Mouse (Mus musculus): ENCODE results near the gene Fgfr2.

Gene Fgfr2

GRCm38 (mm10) chr7:130839380-130840100, 2283.6 kb downstream of the Fgfr2 start:
- no peak for DNase-seq (ENCODE audit: low spot score)

GRCm38 (mm10) chr7:130838658-130839025, 2284.5 kb downstream of the Fgfr2 start:
- DNase-seq (ENCODE audit: low spot score) = no peak

GRCm38 (mm10) chr7:130837941-130838657, 2285.1 kb downstream of the Fgfr2 start:
- DNase-seq (ENCODE audit: low spot score) = no peak

- no peak for DNase-seq (ENCODE audit: low spot score)
These were observed 2287.1 kb downstream of the Fgfr2 start for GRCm38 (mm10) chr7:130836066-130836465.

GRCm38 (mm10) chr7:130834958-130835861, 2287.9 kb downstream of the Fgfr2 start:
- DNase-seq (ENCODE audit: low spot score) = no peak

GRCm38 (mm10) chr7:130834299-130834698, 2288.9 kb downstream of the Fgfr2 start:
- DNase-seq (ENCODE audit: low spot score) = peak; percentile 53

- no peak for DNase-seq (ENCODE audit: low spot score)
These were observed 2291.6 kb downstream of the Fgfr2 start for GRCm38 (mm10) chr7:130831586-130831985.

GRCm38 (mm10) chr7:130828475-130828874, 2294.7 kb downstream of the Fgfr2 start:
- no peak for DNase-seq (ENCODE audit: low spot score)

GRCm38 (mm10) chr7:130827844-130828403, 2295.2 kb downstream of the Fgfr2 start:
- DNase-seq (ENCODE audit: low spot score) = no peak

- peak; percentile 50 for DNase-seq (ENCODE audit: low spot score)
These were observed 2295.7 kb downstream of the Fgfr2 start for GRCm38 (mm10) chr7:130827431-130827830.

GRCm38 (mm10) chr7:130826343-130826742, 2296.8 kb downstream of the Fgfr2 start:
- DNase-seq (ENCODE audit: low spot score) = no peak

- no peak for DNase-seq (ENCODE audit: low spot score)
These were observed 2299.2 kb downstream of the Fgfr2 start for GRCm38 (mm10) chr7:130823992-130824391.

GRCm38 (mm10) chr7:130819624-130820023, 2303.5 kb downstream of the Fgfr2 start:
- DNase-seq (ENCODE audit: low spot score) = no peak

GRCm38 (mm10) chr7:130818813-130819212, 2304.3 kb downstream of the Fgfr2 start:
- no peak for DNase-seq (ENCODE audit: low spot score)

GRCm38 (mm10) chr7:130816243-130816642, 2306.9 kb downstream of the Fgfr2 start:
- DNase-seq (ENCODE audit: low spot score) = no peak

GRCm38 (mm10) chr7:130815601-130816000, 2307.5 kb downstream of the Fgfr2 start:
- DNase-seq (ENCODE audit: low spot score) = no peak

GRCm38 (mm10) chr7:130812407-130812806, 2310.7 kb downstream of the Fgfr2 start:
- no peak for DNase-seq (ENCODE audit: low spot score)

- no peak for DNase-seq (ENCODE audit: low spot score)
These were observed 2312.9 kb downstream of the Fgfr2 start for GRCm38 (mm10) chr7:130810238-130810637.

- DNase-seq (ENCODE audit: low spot score) = no peak
These were observed 2314.5 kb downstream of the Fgfr2 start for GRCm38 (mm10) chr7:130808694-130809093.

- DNase-seq (ENCODE audit: low spot score) = peak; percentile 33
These were observed 2315.4 kb downstream of the Fgfr2 start for GRCm38 (mm10) chr7:130807749-130808148.

- no peak for DNase-seq (ENCODE audit: low spot score)
These were observed 2318.2 kb downstream of the Fgfr2 start for GRCm38 (mm10) chr7:130804991-130805390.

- DNase-seq (ENCODE audit: low spot score) = no peak
These were observed 2319.8 kb downstream of the Fgfr2 start for GRCm38 (mm10) chr7:130803251-130803825.
